In the genomic region with DNA sequence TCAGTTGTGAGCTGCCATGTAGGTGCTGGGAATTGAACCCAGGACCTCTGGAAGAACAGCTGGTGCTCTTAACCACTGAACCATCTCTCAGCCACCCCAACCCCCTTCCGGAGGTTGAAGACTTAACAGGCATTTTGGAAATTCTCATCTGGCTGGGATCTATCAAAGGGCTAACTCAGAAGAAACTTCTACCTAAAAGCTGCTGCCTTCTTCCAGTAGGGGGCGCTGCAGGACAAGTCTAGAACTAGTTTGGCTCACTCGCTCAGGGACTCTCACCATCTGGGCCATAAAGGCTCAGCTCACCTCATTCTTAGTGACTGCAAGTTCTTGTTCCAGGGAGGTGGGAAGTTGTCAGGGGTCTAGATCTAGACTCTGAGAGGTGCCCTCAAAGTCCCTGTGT, we compare ENCODE assay signal across 8 mouse cellular contexts. TPM values are rescaled to one million over a fixed set of nuclear protein-coding genes. Genes with fewer than 3 reads are reported as not detected.
A peak's percentile ranks its signal among the peaks of the same experiment; 100 is the strongest.
DNase-seq lines count a peak whose midpoint lies in the region; ATAC-seq and TF ChIP-seq lines count a peak whose summit lies in the region.

No protein-coding gene starts in this region.

- no peak overlapping the region for H3K4me2 ChIP-seq in hindbrain, embryonic 11.5 days (replicated peaks; ENCODE audit: low read depth, low read length)
- no peak overlapping the region for H3K4me2 ChIP-seq in hindbrain, embryonic 12.5 days (replicated peaks)
- no peak overlapping the region for H3K4me2 ChIP-seq in intestine, embryonic 14.5 days (ENCODE audit: low read length)
- H3K4me2 ChIP-seq in midbrain, postnatal 0 days (ENCODE audit: low read depth, low read length, poor library complexity, severe bottlenecking): no peak overlapping the region

- intact Hi-C loops in left cerebral cortex, postnatal 25 days (cut with DNase I): loop anchor here (5.0 kb wide), 2 partner anchors 113 to 143 kb away; a partner anchor contains a TSS

- TF ChIP-seq CTCF in midbrain, postnatal 0 days (IDR thresholded peaks at IDR 0.05): peak; percentile 85

- no peak overlapping the region for H3K4me3 ChIP-seq in hindbrain, embryonic 11.5 days (ENCODE audit: low read depth, low read length)
- H3K4me3 ChIP-seq in hindbrain, embryonic 12.5 days: no peak overlapping the region
- H3K4me3 ChIP-seq in intestine, embryonic 14.5 days (ENCODE audit: low read depth, low read length): no peak overlapping the region
- H3K4me3 ChIP-seq in midbrain, postnatal 0 days (ENCODE audit: low read depth, low read length): no peak overlapping the region

- H3K27me3 ChIP-seq in hindbrain, embryonic 11.5 days (ENCODE audit: control insufficient read depth, insufficient read depth, low read length): no peaks in the 10 kb centered on the region
- H3K27me3 ChIP-seq in hindbrain, embryonic 12.5 days: no peaks in the 10 kb centered on the region
- no peaks in the 10 kb centered on the region for H3K27me3 ChIP-seq in intestine, embryonic 14.5 days (replicated peaks; ENCODE audit: control insufficient read depth, insufficient read depth, low read length)
- H3K27me3 ChIP-seq in midbrain, postnatal 0 days (ENCODE audit: insufficient read depth, low read length): no peaks in the 10 kb centered on the region

- peak; percentile 93 for DNase-seq in hindbrain, embryonic 11.5 days (ENCODE audit: low spot score)
- peak; percentile 83 for DNase-seq in cerebellum, adult 9-11 months
- DNase-seq in gastrocnemius, adult 18-20 months (ENCODE audit: low spot score): peak; percentile 92
- peak; percentile 97 for DNase-seq in intestine, embryonic 14.5 days (ENCODE audit: low spot score)
- DNase-seq in left cerebral cortex, postnatal 25 days (ENCODE audit: low spot score in 2 of 2): peak; percentile 79 to 85
- DNase-seq in midbrain, postnatal 0 days (ENCODE audit: low spot score): peak; percentile 90
- peak; percentile 78 to 87 for DNase-seq in spleen, postnatal 36 days (ENCODE audit: low spot score in 2 of 2)

- no peak overlapping the region for H3K27ac ChIP-seq in hindbrain, embryonic 11.5 days (ENCODE audit: low read depth, low read length)
- no peak overlapping the region for H3K27ac ChIP-seq in hindbrain, embryonic 12.5 days
- H3K27ac ChIP-seq in intestine, embryonic 14.5 days (ENCODE audit: low read depth): no peak overlapping the region
- no peak overlapping the region for H3K27ac ChIP-seq in midbrain, postnatal 0 days (ENCODE audit: low read depth, low read length)

- H3K9me3 ChIP-seq in hindbrain, embryonic 11.5 days (ENCODE audit: control insufficient read depth, low read length): no peaks in the 10 kb centered on the region
- no peaks in the 10 kb centered on the region for H3K9me3 ChIP-seq in hindbrain, embryonic 12.5 days (replicated peaks)
- no peaks in the 10 kb centered on the region for H3K9me3 ChIP-seq in intestine, embryonic 14.5 days (ENCODE audit: control insufficient read depth, low read length)
- H3K9me3 ChIP-seq in midbrain, postnatal 0 days (ENCODE audit: low read length): no peaks in the 10 kb centered on the region

- 5% methylated on average over 3 of the region's 3 CpGs for WGBS in hindbrain, embryonic 11.5 days
- WGBS in hindbrain, embryonic 12.5 days: 12% methylated on average over 3 of the region's 3 CpGs
- WGBS in intestine, embryonic 14.5 days: 5% methylated on average over 3 of the region's 3 CpGs
- WGBS in midbrain, postnatal 0 days: 5% methylated on average over 3 of the region's 3 CpGs

- peak; percentile 43 for ATAC-seq in hindbrain, embryonic 11.5 days (ENCODE audit: low FRiP score)
- no peak for ATAC-seq in hindbrain, embryonic 12.5 days (ENCODE audit: low FRiP score)
- ATAC-seq in intestine, embryonic 14.5 days (replicated peaks; ENCODE audit: low FRiP score, low TSS enrichment, low read depth): peak; percentile 76; the same call in 1 of the 2 replicates
- no peak for ATAC-seq in midbrain, postnatal 0 days (ENCODE audit: low FRiP score)

- H3K9ac ChIP-seq in hindbrain, embryonic 11.5 days (ENCODE audit: low read depth, low read length): no peak overlapping the region
- no peak overlapping the region for H3K9ac ChIP-seq in hindbrain, embryonic 12.5 days
- H3K9ac ChIP-seq in intestine, embryonic 14.5 days (ENCODE audit: low read length): no peak overlapping the region
- no peak overlapping the region for H3K9ac ChIP-seq in midbrain, postnatal 0 days (replicated peaks; ENCODE audit: low read length, poor library complexity, severe bottlenecking)

- no peaks in the 10 kb centered on the region for H3K4me1 ChIP-seq in hindbrain, embryonic 11.5 days (replicated peaks; ENCODE audit: control insufficient read depth, insufficient read depth, low read length)
- H3K4me1 ChIP-seq in hindbrain, embryonic 12.5 days: no peaks in the 10 kb centered on the region
- H3K4me1 ChIP-seq in intestine, embryonic 14.5 days (replicated peaks; ENCODE audit: control insufficient read depth, insufficient read depth, low read length): no peaks in the 10 kb centered on the region
- H3K4me1 ChIP-seq in midbrain, postnatal 0 days (ENCODE audit: insufficient read depth, low read length): no peaks in the 10 kb centered on the region

- 0 out of 2 replicates have a peak, but pooled peaks cover 2% of the 10 kb centered on the region for H3K36me3 ChIP-seq in hindbrain, embryonic 11.5 days (ENCODE audit: control insufficient read depth, insufficient read depth, low read length)
- peaks cover 24% of the 10 kb centered on the region for H3K36me3 ChIP-seq in hindbrain, embryonic 12.5 days
- H3K36me3 ChIP-seq in intestine, embryonic 14.5 days (ENCODE audit: control insufficient read depth, insufficient read depth, low read length): no peaks in the 10 kb centered on the region
- H3K36me3 ChIP-seq in midbrain, postnatal 0 days (ENCODE audit: insufficient read depth, low read length): peaks cover 10% of the 10 kb centered on the region

RNA-seq across cellular contexts. Expression of a gene that starts 6.1 kb away (rescaled TPM):
- polyA plus RNA-seq in hindbrain, embryonic 11.5 days (2014; fragmentation: Nextera tagmentation; extraction: Ambion mirVana): 26.4 and 27.9 TPM in 2 replicates
- 22.4 and 23.6 TPM in 2 replicates for polyA plus RNA-seq in hindbrain, embryonic 12.5 days (2016; fragmentation: Nextera tagmentation; extraction: Ambion mirVana)
- total RNA-seq in gastrocnemius, adult 18-20 months (2021): 1 to 10 TPM in 1 of 2 experiments, under 1 TPM in 1; 0.69 to 1.4 TPM
- polyA plus RNA-seq in intestine, embryonic 14.5 days (2014; fragmentation: Nextera tagmentation; extraction: Ambion mirVana): 22.6 and 23.2 TPM in 2 replicates
- total RNA-seq in left cerebral cortex, postnatal 25 days (2021): 1 to 10 TPM; 8.7 to 9.8 TPM
- 9.8 and 11.2 TPM in 2 replicates for total RNA-seq in midbrain, postnatal 0 days (2014; rRNA removed)
- 15.4 and 15.6 TPM in 2 replicates for polyA plus RNA-seq in midbrain, postnatal 0 days (2015; fragmentation: Nextera tagmentation; extraction: Ambion mirVana)

RNA-seq across cellular contexts. Expression of a gene that starts 6.7 kb away (rescaled TPM):
- 0.31 TPM in 1 of 2 replicates, not detected in the other for polyA plus RNA-seq in hindbrain, embryonic 11.5 days (2014; fragmentation: Nextera tagmentation; extraction: Ambion mirVana)
- polyA plus RNA-seq in hindbrain, embryonic 12.5 days (2016; fragmentation: Nextera tagmentation; extraction: Ambion mirVana): 0.39 TPM in 1 of 2 replicates, not detected in the other
- not detected for total RNA-seq in gastrocnemius, adult 18-20 months (2021)
- polyA plus RNA-seq in intestine, embryonic 14.5 days (2014; fragmentation: Nextera tagmentation; extraction: Ambion mirVana): not detected in 2 replicates
- total RNA-seq in left cerebral cortex, postnatal 25 days (2021): under 1 TPM; 0.53 to 0.60 TPM
- total RNA-seq in midbrain, postnatal 0 days (2014; rRNA removed): not detected in 2 replicates
- polyA plus RNA-seq in midbrain, postnatal 0 days (2015; fragmentation: Nextera tagmentation; extraction: Ambion mirVana): 0.44 and 0.50 TPM in 2 replicates

RNA-seq across cellular contexts. Expression of a gene that starts 13.2 kb away (rescaled TPM):
- 25.9 and 26.8 TPM in 2 replicates for polyA plus RNA-seq in hindbrain, embryonic 11.5 days (2014; fragmentation: Nextera tagmentation; extraction: Ambion mirVana)
- polyA plus RNA-seq in hindbrain, embryonic 12.5 days (2016; fragmentation: Nextera tagmentation; extraction: Ambion mirVana): 29.5 and 29.7 TPM in 2 replicates
- total RNA-seq in gastrocnemius, adult 18-20 months (2021): 1 to 10 TPM; 5.5 to 6.2 TPM
- 16.0 and 17.5 TPM in 2 replicates for polyA plus RNA-seq in intestine, embryonic 14.5 days (2014; fragmentation: Nextera tagmentation; extraction: Ambion mirVana)
- 10 to 100 TPM; 41.2 to 46.6 TPM for total RNA-seq in left cerebral cortex, postnatal 25 days (2021)
- 99.3 and 110 TPM in 2 replicates for total RNA-seq in midbrain, postnatal 0 days (2014; rRNA removed)
- 71.4 and 73.4 TPM in 2 replicates for polyA plus RNA-seq in midbrain, postnatal 0 days (2015; fragmentation: Nextera tagmentation; extraction: Ambion mirVana)

RNA-seq across cellular contexts. Expression of a gene that starts 13.2 kb away (rescaled TPM):
- polyA plus RNA-seq in hindbrain, embryonic 11.5 days (2014; fragmentation: Nextera tagmentation; extraction: Ambion mirVana): 70.0 and 74.1 TPM in 2 replicates
- polyA plus RNA-seq in hindbrain, embryonic 12.5 days (2016; fragmentation: Nextera tagmentation; extraction: Ambion mirVana): 79.1 and 88.0 TPM in 2 replicates
- total RNA-seq in gastrocnemius, adult 18-20 months (2021): 1 to 10 TPM; 5.0 to 5.4 TPM
- 56.9 and 61.8 TPM in 2 replicates for polyA plus RNA-seq in intestine, embryonic 14.5 days (2014; fragmentation: Nextera tagmentation; extraction: Ambion mirVana)
- 10 to 100 TPM; 44.5 to 51.9 TPM for total RNA-seq in left cerebral cortex, postnatal 25 days (2021)
- 20.6 and 32.0 TPM in 2 replicates for total RNA-seq in midbrain, postnatal 0 days (2014; rRNA removed)
- 84.7 and 93.0 TPM in 2 replicates for polyA plus RNA-seq in midbrain, postnatal 0 days (2015; fragmentation: Nextera tagmentation; extraction: Ambion mirVana)

RNA-seq across cellular contexts. Expression of a gene that starts 28.1 kb away (rescaled TPM):
- 3.9 TPM in 2 replicates for polyA plus RNA-seq in hindbrain, embryonic 11.5 days (2014; fragmentation: Nextera tagmentation; extraction: Ambion mirVana)
- 9.7 and 11.8 TPM in 2 replicates for polyA plus RNA-seq in hindbrain, embryonic 12.5 days (2016; fragmentation: Nextera tagmentation; extraction: Ambion mirVana)
- total RNA-seq in gastrocnemius, adult 18-20 months (2021): under 1 TPM in 1 of 2 experiments, not detected in 1; 0.05 TPM
- 1.0 and 1.1 TPM in 2 replicates for polyA plus RNA-seq in intestine, embryonic 14.5 days (2014; fragmentation: Nextera tagmentation; extraction: Ambion mirVana)
- total RNA-seq in left cerebral cortex, postnatal 25 days (2021): 10 to 100 TPM; 58.0 to 61.9 TPM
- total RNA-seq in midbrain, postnatal 0 days (2014; rRNA removed): 5.4 and 5.6 TPM in 2 replicates
- polyA plus RNA-seq in midbrain, postnatal 0 days (2015; fragmentation: Nextera tagmentation; extraction: Ambion mirVana): 35.1 and 36.0 TPM in 2 replicates

Comparison
In these comparisons a context has a peak if more than half of its experiments do, and no peak if none do; other contexts are left out.
1. ATAC-seq: peak in hindbrain, embryonic 11.5 days (single experiment) and intestine, embryonic 14.5 days (single experiment); none in hindbrain, embryonic 12.5 days (single experiment) and midbrain, postnatal 0 days (single experiment).
2. Peak in every context shown above with its lines, with median percentiles within 50 percentile points of each other: DNase-seq.